Mouse (Mus musculus) liver, postnatal 0 days (tissue): ENCODE measurements around the gene Col17a1. TPM values are rescaled to one million over a fixed set of nuclear protein-coding genes. Genes with fewer than 3 reads are reported as not detected.

ENCODE experiments used
- ATAC-seq: fragments of 200-750 bp; cut with Nextera tagmentation; 2 replicates; pipeline ENCODE4 v1.8.0; 2017; ENCODE audit warnings: mild to moderate bottlenecking, moderate library complexity
- DNase-seq: peaks from one replicate; pipeline ENCODE4 v3.0.0-alpha.2; 2016
- H3K27ac ChIP-seq: fragments of 300-500 bp; sonication (generic); 2 replicates; pipeline ENCODE4 v1.5.1; 2014; ENCODE audit warnings: antibody characterized with exemption, moderate library complexity, mild to moderate bottlenecking, low read depth
- H3K27me3 ChIP-seq: fragments of 300-500 bp; sonication (generic); 2 replicates; pipeline ENCODE4 v1.6.1; 2014; ENCODE audit warnings: low read length, control low read depth, mixed read lengths; ENCODE audit not compliant: insufficient read depth
- H3K36me3 ChIP-seq: fragments of 300-500 bp; sonication (generic); replicated peaks from 2 replicates; pipeline ENCODE4 v1.6.1; 2014; ENCODE audit warnings: mild to moderate bottlenecking, control low read depth, low read length, moderate library complexity, mixed read lengths; ENCODE audit not compliant: insufficient read depth
- H3K4me1 ChIP-seq: fragments of 300-500 bp; sonication (generic); 2 replicates; pipeline ENCODE4 v1.6.1; 2014; ENCODE audit warnings: antibody characterized with exemption, mild to moderate bottlenecking, control low read depth; ENCODE audit not compliant: insufficient read depth
- H3K4me2 ChIP-seq: fragments of 300-500 bp; sonication (generic); 2 replicates; pipeline ENCODE4 v1.6.1; 2014; ENCODE audit warnings: low read depth, mild to moderate bottlenecking, low read length, moderate library complexity, mixed read lengths
- H3K4me3 ChIP-seq: fragments of 300-500 bp; sonication (generic); 2 replicates; pipeline ENCODE4 v1.5.1; 2014; ENCODE audit warnings: low read depth, low read length
- H3K9ac ChIP-seq: fragments of 300-500 bp; sonication (generic); replicated peaks from 2 replicates; pipeline ENCODE4 v1.6.1; 2014; ENCODE audit warnings: mild to moderate bottlenecking, moderate library complexity
- H3K9me3 ChIP-seq: fragments of 300-500 bp; sonication (generic); 2 replicates; pipeline ENCODE4 v1.6.1; 2016; ENCODE audit warnings: mild to moderate bottlenecking, control low read depth, low read length, mixed read lengths
- CTCF ChIP-seq: sonication (generic); IDR thresholded peaks from 2 replicates; pipeline ENCODE4 v1.5.1; 2016; ENCODE audit warnings: antibody characterized with exemption, low read depth
- EP300 ChIP-seq: IDR thresholded peaks from 2 replicates; pipeline ENCODE4 v1.6.1; 2016; ENCODE audit warnings: antibody characterized with exemption, low read depth, mild to moderate bottlenecking
- WGBS: fragments of 180-500 bp; shearing (Covaris S2); extraction: QIAGEN DNeasy Blood & Tissue Kit; methylation state at CpG from one replicate; pipeline ENCODE4 v1.1.7; 2014; ENCODE audit not compliant: insufficient replicate concordance; 5-methylcytosine and 5-hydroxymethylcytosine counted together
- polyA plus RNA-seq: library from polyadenylated mRNA; unstranded; fragments of >200 nt; fragmentation: Nextera tagmentation; extraction: Ambion mirVana; gene quantifications from 2 replicates; pipeline ENCODE4 v1.2.1, GENCODE M21; 2015

Gene Col17a1
- polyA plus RNA-seq, 1 experiment from 2014 or later = 0.11 TPM

DNA sequence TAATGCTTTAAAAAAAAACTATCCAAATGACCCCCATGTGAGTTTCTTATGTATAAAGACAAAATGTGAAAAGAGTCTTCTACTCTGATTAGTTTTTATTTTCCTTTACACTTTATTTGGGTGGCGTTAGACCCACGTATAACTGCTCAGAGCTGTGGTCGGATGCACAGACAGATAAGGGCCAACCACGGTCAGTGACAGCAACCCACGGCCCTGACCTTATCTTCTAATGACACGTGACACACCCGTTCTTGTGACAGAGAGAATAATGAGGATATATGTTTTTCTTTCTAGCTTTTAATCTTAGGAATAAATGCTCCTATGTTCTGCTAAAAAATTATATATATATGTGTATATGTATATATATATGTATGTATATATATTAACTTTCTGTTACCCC lies 2.3 kb downstream of the Col17a1 start:
- no peaks in the 10 kb centered on the region for H3K27me3 ChIP-seq
- ATAC-seq (no peak), DNase-seq (no peak)
- TF ChIP-seq CTCF = no peak
- no peak for TF ChIP-seq EP300
- H3K36me3 ChIP-seq = no peaks in the 10 kb centered on the region
- no peak overlapping the region for H3K27ac ChIP-seq
- H3K4me2 ChIP-seq = no peak overlapping the region
- H3K9me3 ChIP-seq = no peaks in the 10 kb centered on the region
- no peak overlapping the region for H3K9ac ChIP-seq
- no peak overlapping the region for H3K4me3 ChIP-seq
- no peaks in the 10 kb centered on the region for H3K4me1 ChIP-seq
- 49% methylated on average over 7 of the region's 7 CpGs for whole genome bisulfite sequencing

- no peaks in the 10 kb centered on the region for H3K4me1 ChIP-seq
- no peak overlapping the region for H3K4me3 ChIP-seq
- no peak overlapping the region for H3K4me2 ChIP-seq
- H3K27me3 ChIP-seq = no peaks in the 10 kb centered on the region
- H3K9ac ChIP-seq = no peak overlapping the region
- H3K9me3 ChIP-seq = no peaks in the 10 kb centered on the region
- ATAC-seq = no peak
- TF ChIP-seq EP300 (no peak), CTCF (no peak)
- WGBS = 79% methylated on average over 12 of the region's 12 CpGs
- H3K36me3 ChIP-seq = no peaks in the 10 kb centered on the region
- no peak overlapping the region for H3K27ac ChIP-seq
- DNase-seq = no peak
Measured at GRCm38 (mm10) chr19:47678675-47679074, 13.2 kb downstream of the Col17a1 start.

- Histone ChIP-seq H3K4me2 (no peak overlapping the region), H3K4me1 (no peaks in the 10 kb centered on the region), H3K9ac (no peak overlapping the region), H3K4me3 (no peak overlapping the region), H3K27ac (no peak overlapping the region), H3K27me3 (no peaks in the 10 kb centered on the region), H3K36me3 (no peaks in the 10 kb centered on the region), H3K9me3 (no peaks in the 10 kb centered on the region)
- DNase-seq = peak; percentile 70
- no peak for ATAC-seq
- peak; percentile 84 for TF ChIP-seq CTCF
- no peak for TF ChIP-seq EP300
- WGBS = 38% methylated on average over 8 of the region's 8 CpGs
Measured at GRCm38 (mm10) chr19:47674419-47674818, 17.5 kb downstream of the Col17a1 start.

- H3K27ac ChIP-seq = no peak overlapping the region
- H3K9ac ChIP-seq = no peak overlapping the region
- H3K36me3 ChIP-seq = no peaks in the 10 kb centered on the region
- 83% methylated on average over 9 of the region's 9 CpGs for WGBS
- no peak for TF ChIP-seq EP300
- no peak for TF ChIP-seq CTCF
- no peaks in the 10 kb centered on the region for H3K4me1 ChIP-seq
- DNase-seq (no peak), ATAC-seq (no peak)
- H3K4me3 ChIP-seq = no peak overlapping the region
- no peaks in the 10 kb centered on the region for H3K27me3 ChIP-seq
- H3K9me3 ChIP-seq = no peaks in the 10 kb centered on the region
- no peak overlapping the region for H3K4me2 ChIP-seq
Measured at GRCm38 (mm10) chr19:47668399-47668798, 23.5 kb downstream of the Col17a1 start.

GRCm38 (mm10) chr19:47667601-47668000 lies 24.3 kb downstream of the Col17a1 start:
- DNase-seq (no peak), ATAC-seq (peak; percentile 56; the same call in 1 of the 2 replicates)
- H3K27me3 ChIP-seq = no peaks in the 10 kb centered on the region
- H3K9ac ChIP-seq = no peak overlapping the region
- no peak overlapping the region for H3K4me3 ChIP-seq
- H3K36me3 ChIP-seq = no peaks in the 10 kb centered on the region
- TF ChIP-seq CTCF (no peak), EP300 (no peak)
- 52% methylated on average over 8 of the region's 8 CpGs for WGBS
- no peaks in the 10 kb centered on the region for H3K9me3 ChIP-seq
- no peak overlapping the region for H3K27ac ChIP-seq
- H3K4me1 ChIP-seq = no peaks in the 10 kb centered on the region
- H3K4me2 ChIP-seq = no peak overlapping the region

GRCm38 (mm10) chr19:47659765-47660408 lies 32.0 kb downstream of the Col17a1 start:
- WGBS = 76% methylated on average over 9 of the region's 9 CpGs
- H3K9ac ChIP-seq = no peak overlapping the region
- H3K36me3 ChIP-seq = no peaks in the 10 kb centered on the region
- DNase-seq (peak; percentile 40), ATAC-seq (peak; percentile 85)
- no peak overlapping the region for H3K4me3 ChIP-seq
- H3K9me3 ChIP-seq = no peaks in the 10 kb centered on the region
- H3K4me2 ChIP-seq = no peak overlapping the region
- no peak for TF ChIP-seq CTCF
- TF ChIP-seq EP300 = no peak
- H3K27me3 ChIP-seq = no peaks in the 10 kb centered on the region
- H3K4me1 ChIP-seq = no peaks in the 10 kb centered on the region; the same call in 1 of the 2 replicates
- H3K27ac ChIP-seq = no peak overlapping the region; the same call in 1 of the 2 replicates
